Mouse (Mus musculus): ENCODE data around the gene Trim46.

The Trim46 gene

GRCm38 (mm10) chr3:89270051-89270755 lies 24.1 kb upstream of the Trim46 start, which contains the start of gene Slc50a1:
Slc50a1 (minus strand) TSS chr3:89270570.
- peak; percentile 99 for DNase-seq

GRCm38 (mm10) chr3:89268916-89269315 lies 22.8 kb upstream of the Trim46 start:
- peak; percentile 88 for DNase-seq

GRCm38 (mm10) chr3:89266439-89266893 lies 20.4 kb upstream of the Trim46 start:
- peak; percentile 98 for DNase-seq

- peak; percentile 98 for DNase-seq
Measured at GRCm38 (mm10) chr3:89262417-89262816, 16.3 kb upstream of the Trim46 start.

- no peak for DNase-seq
Measured at GRCm38 (mm10) chr3:89260211-89260610, 14.1 kb upstream of the Trim46 start.

GRCm38 (mm10) chr3:89259076-89259475 lies 13.0 kb upstream of the Trim46 start, which contains the start of gene Dpm3:
Dpm3 (plus strand) TSS chr3:89259358.
- DNase-seq, result no peak

- peak; percentile 97 for DNase-seq
Measured at GRCm38 (mm10) chr3:89256177-89256576, 10.1 kb upstream of the Trim46 start.

- DNase-seq, result no peak
Measured at GRCm38 (mm10) chr3:89254994-89255393, 8.9 kb upstream of the Trim46 start.

- DNase-seq, result peak; percentile 99
Measured at GRCm38 (mm10) chr3:89251365-89251895, 5.3 kb upstream of the Trim46 start.

GRCm38 (mm10) chr3:89250435-89251040 lies 4.4 kb upstream of the Trim46 start:
- DNase-seq, result peak; percentile 98

- DNase-seq, result no peak
Measured at GRCm38 (mm10) chr3:89247466-89247865, 1.4 kb upstream of the Trim46 start.

- DNase-seq, result peak; percentile 98
Measured at GRCm38 (mm10) chr3:89245688-89246171, 379 bp downstream of the Trim46 start, which contains the start of gene Krtcap2. Krtcap2 (plus strand) TSS chr3:89245966.

GRCm38 (mm10) chr3:89244982-89245687 lies 974 bp downstream of the Trim46 start:
- no peak for DNase-seq

GRCm38 (mm10) chr3:89244158-89244981 lies 1.7 kb downstream of the Trim46 start:
- peak; percentile 95 for DNase-seq

- peak; percentile 90 for DNase-seq
Measured at GRCm38 (mm10) chr3:89243609-89244008, 2.5 kb downstream of the Trim46 start.

- peak; percentile 94 for DNase-seq
Measured at GRCm38 (mm10) chr3:89242331-89242895, 3.7 kb downstream of the Trim46 start.

GRCm38 (mm10) chr3:89238494-89238893 lies 7.6 kb downstream of the Trim46 start:
- DNase-seq, result peak; percentile 85

GRCm38 (mm10) chr3:89237682-89238081 lies 8.4 kb downstream of the Trim46 start:
- peak; percentile 92 for DNase-seq

- DNase-seq, result no peak
Measured at GRCm38 (mm10) chr3:89236516-89236915, 9.6 kb downstream of the Trim46 start.

- peak; percentile 95 for DNase-seq
Measured at GRCm38 (mm10) chr3:89233562-89234110, 12.5 kb downstream of the Trim46 start.

- DNase-seq, result no peak
Measured at GRCm38 (mm10) chr3:89232614-89233013, 13.5 kb downstream of the Trim46 start.

All from heart, adult 11 months (tissue).